Mouse (Mus musculus) kidney, postnatal 36 days (tissue): ENCODE data around the gene Kng2.
A peak's percentile ranks its signal among the peaks of the same experiment; 100 is the strongest.
"Not testable (repeated sequence)": the region's sequence is repeated elsewhere in the genome, so short reads cannot be mapped to it uniquely, and the experiment has no call there.

Experiments
- DNase-seq, 2 experiments: peaks; one replicate each; pipeline ENCODE4 v3.0.0; 2021 to 2022; ENCODE audit warnings: mixed read lengths in 2 of 2

Kng2 gene

DNA sequence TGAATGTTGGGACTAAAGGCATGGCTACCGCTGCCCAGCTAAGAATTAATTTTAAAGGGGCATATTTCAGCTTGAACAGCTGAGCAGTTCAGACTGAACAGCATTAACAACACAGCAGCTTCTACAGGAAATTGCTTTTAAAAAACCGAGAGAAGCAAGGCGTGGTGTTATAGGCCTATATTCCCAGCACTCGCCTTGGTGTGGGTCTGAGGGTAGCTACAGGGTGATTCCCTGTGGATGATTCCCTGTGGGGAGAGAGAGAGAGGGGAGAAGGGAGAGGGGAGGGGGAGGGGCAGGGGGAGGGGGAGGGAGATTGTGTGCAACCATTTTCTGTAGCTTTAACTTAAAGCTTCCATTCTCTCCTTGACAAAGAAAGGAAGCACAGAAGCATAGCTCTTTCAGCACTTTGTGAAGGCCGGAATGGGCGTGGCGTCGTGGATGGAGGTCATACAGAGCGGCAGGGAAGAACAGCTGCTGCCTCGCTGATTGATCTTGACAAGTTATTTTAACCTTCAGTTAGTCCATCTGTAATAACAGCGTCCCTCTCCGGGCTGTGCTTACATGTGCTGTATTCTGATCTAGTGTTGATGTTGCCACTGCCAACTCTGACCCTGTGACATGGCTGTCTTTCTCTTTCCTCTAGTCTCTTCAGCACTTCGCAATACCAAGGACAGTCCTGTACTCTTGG is 73.7 kb downstream of the Kng2 start:
- no peak for DNase-seq

DNA sequence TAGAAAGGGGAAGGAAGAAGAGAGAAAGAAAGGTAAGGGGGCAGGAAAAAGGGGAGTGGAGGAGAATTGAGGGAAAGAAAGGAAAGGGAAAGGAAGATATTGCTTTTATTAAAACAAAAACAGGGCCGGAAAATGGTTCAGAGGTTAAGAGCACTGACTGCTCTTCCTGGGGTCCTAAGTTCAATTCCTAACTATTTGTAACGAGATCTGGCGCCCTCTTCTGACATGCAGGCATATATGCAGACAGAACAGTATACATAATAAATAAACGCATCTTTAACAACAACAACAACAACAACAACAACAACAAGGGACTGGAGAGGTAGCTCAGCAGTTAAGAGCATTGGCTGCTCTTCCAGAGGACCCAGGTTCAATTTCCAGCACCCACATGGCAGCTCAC is 76.2 kb downstream of the Kng2 start:
- DNase-seq, result peak; percentile 14 to 63

DNA sequence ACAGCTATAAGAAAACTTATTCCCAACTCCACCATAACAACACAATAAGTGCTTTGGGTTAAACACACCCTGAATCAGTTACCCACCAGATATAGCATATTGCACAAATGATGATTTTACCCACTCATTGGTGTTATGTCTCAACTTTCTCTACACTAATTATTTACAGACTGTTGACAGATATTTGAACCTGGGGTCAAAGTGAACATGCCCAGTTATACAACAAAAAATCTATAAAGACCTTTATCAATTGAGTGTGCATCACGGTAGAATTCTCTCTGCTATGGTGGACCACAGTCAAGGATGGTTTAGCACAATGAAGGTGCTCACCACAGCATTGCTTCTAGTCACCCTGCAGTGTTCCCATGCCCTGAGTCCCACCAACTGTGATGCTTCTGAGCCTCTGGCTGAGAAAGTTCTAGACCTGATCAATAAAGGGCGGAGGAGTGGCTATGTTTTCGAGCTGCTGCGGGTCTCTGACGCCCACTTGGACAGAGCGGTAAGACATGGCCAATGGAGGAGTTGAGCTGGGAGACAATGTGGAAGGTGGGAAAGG is 78.4 kb downstream of the Kng2 start, which contains the start of gene Hrg:
TSS of gene Hrg (plus strand) at position 233 of the 556 bp plus-strand sequence.
- no peak for DNase-seq

GRCm38 (mm10) chr16:22947371-22947770 is 81.9 kb downstream of the Kng2 start:
- DNase-seq, result no peak

GRCm38 (mm10) chr16:22941825-22942476 is 87.3 kb downstream of the Kng2 start:
- not testable (repeated sequence) for DNase-seq

DNA sequence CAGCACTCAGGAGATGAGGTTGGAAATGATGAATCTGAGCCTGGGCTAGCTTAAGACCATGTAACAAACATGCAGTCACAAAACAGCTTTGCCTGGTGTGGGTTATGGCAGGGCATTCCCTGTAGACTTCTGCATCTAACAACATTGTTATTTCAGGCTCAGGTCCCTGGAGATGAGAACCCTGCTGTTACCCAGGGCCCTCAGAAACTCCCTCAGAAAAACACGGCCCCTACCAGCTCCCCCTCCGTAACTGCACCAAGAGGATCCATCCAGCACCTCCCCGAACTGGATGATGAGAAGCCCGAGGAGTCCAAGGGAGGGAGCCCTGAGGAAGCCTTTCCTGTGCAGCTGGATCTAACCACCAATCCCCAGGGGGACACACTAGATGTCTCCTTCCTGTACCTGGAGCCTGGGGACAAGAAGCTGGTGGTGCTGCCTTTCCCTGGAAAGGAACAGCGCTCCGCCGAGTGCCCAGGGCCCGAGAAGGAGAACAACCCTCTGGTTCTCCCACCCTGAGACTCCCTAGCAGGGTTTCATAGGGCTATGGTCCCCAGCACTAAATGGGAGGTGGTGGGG is 90.1 kb downstream of the Kng2 start:
- DNase-seq, result no peak

- no peak for DNase-seq
Measured at GRCm38 (mm10) chr16:22938541-22938940, 90.7 kb downstream of the Kng2 start.

DNA sequence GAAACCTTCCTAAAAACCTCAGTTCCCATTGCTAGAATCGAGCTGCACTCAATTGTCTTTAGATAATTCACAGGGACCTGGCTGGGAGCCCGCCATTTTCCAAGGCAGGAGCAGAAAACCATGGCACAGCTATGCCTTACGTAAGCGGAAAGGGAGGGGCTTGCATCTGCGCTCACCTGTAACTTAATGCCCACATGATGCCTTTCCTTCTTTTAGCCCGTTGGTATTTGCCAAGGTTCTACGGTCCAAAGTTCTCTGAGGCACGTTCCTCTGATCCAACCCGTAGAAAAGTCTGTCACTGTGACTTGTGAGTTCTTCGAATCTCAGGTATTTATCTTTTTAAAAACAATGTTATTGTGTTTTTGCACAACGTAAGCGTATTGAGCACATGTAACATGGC is 91.7 kb downstream of the Kng2 start:
- DNase-seq, result peak; percentile 32 to 53
